Mouse (Mus musculus): ENCODE results near the gene Nmur1.

DNA sequence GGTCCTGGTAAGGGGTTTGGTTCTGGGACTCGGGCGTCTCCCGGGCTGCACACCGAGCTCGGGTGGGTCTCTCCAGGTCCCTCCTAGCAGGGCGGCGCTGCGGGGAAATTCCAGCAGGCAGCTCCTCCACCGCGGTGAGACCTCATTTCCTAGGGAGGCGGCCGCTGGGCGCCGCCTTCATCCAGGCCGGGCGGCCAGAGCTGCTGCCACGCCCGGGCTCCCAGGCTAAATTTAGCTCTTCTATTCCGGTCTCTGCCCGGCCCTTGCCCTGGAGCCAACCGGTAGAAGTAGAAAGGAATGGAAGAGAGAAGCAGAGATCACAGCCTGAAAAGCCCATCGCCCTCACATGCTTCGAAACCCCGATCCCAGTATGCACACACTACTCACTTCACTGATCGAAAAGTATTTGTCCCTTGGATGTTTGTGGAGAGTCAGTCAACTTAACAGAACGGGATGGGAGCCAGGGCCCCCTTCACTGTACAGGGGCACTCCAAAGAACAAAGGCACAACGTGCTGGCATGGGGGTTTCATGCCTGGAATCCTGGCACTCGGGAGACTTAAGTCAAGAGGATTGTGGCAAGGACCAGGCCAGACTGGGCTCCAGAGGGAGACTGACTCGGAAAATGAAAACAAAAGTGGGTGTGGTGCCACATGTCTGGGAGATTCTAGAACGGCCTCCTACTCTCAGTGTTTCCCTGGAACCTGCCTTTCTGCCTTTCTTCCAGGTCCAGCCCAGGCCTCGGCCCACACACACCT is 46.3 kb upstream of the Nmur1 start:
- TF ChIP-seq CTCF (IDR thresholded peaks at IDR 0.05; ENCODE audit: low read depth, low read length), result no peak
- no peak for TF ChIP-seq POLR2A (IDR thresholded peaks at IDR 0.05; ENCODE audit: borderline replicate concordance, low read depth, low read length)
